Mouse (Mus musculus) urinary bladder, adult 18-20 months (tissue): Measurements from ENCODE around the gene Map3k10.

ENCODE experiments used
- DNase-seq, 2 experiments: peaks; one replicate each; pipeline ENCODE4 v3.0.0; 2022; ENCODE audit warnings: low spot score in 2 of 2, mixed read lengths in 2 of 2

Map3k10 gene

GRCm38 (mm10) chr7:27609285-27609684, 65.1 kb downstream of the Map3k10 start:
- no peak for DNase-seq

DNA sequence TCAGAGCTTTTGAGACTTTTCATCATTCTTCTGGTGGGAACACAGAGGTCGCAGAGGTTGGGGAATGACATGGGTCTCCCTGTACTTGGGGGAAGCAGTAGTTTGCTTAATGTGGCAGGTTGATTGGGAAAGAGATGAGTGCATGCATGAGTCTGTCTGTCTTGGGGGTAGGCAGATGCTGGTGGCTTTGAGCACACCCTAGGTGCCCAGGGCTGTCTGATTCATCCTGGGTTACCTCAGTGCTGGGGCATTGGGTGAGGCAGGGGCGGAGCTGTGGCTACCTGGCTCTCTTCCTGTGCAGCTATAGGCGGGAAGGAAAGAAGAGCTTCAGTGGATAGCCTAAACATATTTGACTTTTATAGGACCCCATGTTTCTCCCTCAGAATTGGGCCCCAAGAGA, 66.3 kb downstream of the Map3k10 start:
- DNase-seq, result no peak

DNA sequence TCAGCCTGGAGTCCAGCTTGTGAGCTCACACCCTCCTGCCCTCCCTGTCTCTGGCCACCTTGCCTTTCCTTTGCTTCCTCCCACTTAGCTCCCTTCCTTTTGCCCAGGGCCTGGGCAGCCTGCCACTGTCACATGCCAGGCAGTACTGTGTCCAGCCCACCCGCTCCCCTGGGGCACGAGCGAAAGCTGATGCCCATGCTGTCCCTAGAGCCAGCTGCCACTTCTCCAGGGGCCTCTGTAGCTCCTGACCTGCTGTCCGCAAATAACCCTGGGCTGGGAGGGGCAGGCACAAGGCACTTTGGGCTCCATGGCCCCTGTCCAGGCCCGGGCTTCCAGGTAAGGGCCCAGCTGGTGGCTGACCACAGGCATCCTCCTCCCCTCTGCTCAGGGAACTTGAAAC, 66.8 kb downstream of the Map3k10 start:
- no peak for DNase-seq

DNA sequence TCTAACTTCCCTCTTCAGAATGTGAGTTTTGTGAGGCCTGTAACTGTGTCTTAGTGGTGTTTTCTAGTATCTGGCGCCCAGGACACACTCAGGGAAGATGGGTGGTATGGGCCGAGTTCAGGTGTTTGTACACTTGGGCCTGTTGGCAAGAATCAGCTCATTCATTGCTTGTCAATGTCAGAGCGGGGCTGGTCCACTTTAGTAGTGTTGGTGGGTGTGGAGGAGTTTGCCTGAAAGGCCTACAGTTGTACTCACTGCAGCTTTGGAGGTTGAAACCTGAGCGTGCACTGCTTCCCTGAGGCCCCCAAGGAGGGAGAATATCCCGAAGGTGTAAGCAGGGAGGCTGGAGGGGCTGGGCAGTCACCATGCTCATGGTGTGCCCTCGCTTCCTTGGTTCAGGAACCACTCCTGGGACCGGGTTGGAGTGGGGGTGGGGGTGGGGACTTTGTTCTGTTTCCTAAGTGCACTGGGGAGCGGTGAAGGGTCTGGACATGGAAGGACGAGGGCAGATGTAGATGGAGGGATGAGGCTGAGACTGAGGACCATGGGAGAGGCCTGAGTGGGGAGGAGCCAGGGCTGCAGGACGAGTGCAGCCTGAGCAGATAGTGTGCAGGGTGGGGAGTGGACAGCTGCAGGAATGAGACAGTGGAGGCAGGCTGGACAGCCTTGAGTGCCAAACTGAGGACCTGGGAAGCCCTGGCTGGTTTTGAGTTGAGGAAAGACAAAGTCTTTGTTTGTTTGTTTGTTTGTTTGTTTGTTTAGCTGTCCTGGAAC, 67.7 kb downstream of the Map3k10 start:
- no peak for DNase-seq
